Mouse (Mus musculus): ENCODE measurements around the gene Nxn.

DNA sequence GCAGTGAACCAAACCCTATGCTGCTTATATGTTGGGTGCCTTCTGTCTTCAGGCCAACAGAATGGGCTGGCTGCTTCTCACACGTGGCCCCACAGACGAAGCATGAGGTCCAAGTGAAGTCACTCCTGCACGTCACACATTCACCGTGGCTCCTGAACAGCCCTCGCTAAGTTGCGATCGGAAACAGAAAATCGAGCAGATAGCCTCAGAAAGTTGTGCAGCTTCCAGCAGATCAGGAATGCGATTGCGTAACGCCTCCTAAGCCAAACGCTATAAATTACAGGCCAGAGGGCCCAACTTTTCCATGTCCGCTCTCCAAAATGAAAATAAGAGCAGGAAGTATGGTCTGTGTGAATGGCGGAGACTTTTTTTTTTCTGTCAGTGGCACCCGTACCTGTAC, 106.5 kb downstream of the Nxn start:
- TF ChIP-seq POLR2A (IDR thresholded peaks at IDR 0.05; ENCODE audit: control insufficient read depth in 1 of 2, insufficient read depth in 1 of 2, low read depth in 1 of 2, low read length in 2 of 2, poor library complexity in 1 of 2) (no peak), CTCF (IDR thresholded peaks at IDR 0.05 in 2 of 3, conservative IDR thresholded peaks at IDR 0.05 in 1 of 3; ENCODE audit: control insufficient read depth in 1 of 3, insufficient read depth in 1 of 3, low read depth in 2 of 3, low read length in 3 of 3, poor library complexity in 1 of 3, severe bottlenecking in 1 of 3) (no peak), NRF1 (IDR thresholded peaks at IDR 0.05; ENCODE audit: insufficient read depth, low read depth, low read length, poor library complexity, severe bottlenecking) (no peak)
